Comparison of ENCODE assay signal across 9 mouse cellular contexts in genomic region chr1:90676192-90677006, GRCm38 (mm10).
DNase-seq lines count a peak whose midpoint lies in the region; ATAC-seq lines count a peak whose summit lies in the region.
"Had no signal": no experiment of that assay in that cellular context is flagged by ENCODE, and none has a peak within 500 bp of the region (broad histone marks: within the 10 kb centered on the region; RNA-seq: fewer than 3 reads in every experiment).

No protein-coding gene starts in this region.

- H3K36me3 ChIP-seq in kidney, embryonic 15.5 days, result no peaks in the 10 kb centered on the region
- H3K36me3 ChIP-seq in hindbrain, embryonic 13.5 days, result no peaks in the 10 kb centered on the region

- no peaks in the 10 kb centered on the region for H3K9me3 ChIP-seq in kidney, embryonic 15.5 days (replicated peaks)
- H3K9me3 ChIP-seq in hindbrain, embryonic 13.5 days, result 0 out of 2 replicates have a peak, but pooled peaks cover 3% of the 10 kb centered on the region

- no peak overlapping the region for H3K9ac ChIP-seq in kidney, embryonic 15.5 days
- no peak overlapping the region for H3K9ac ChIP-seq in hindbrain, embryonic 13.5 days

- peaks cover 28% of the 10 kb centered on the region for H3K4me1 ChIP-seq in kidney, embryonic 15.5 days
- peaks cover 3% of the 10 kb centered on the region for H3K4me1 ChIP-seq in hindbrain, embryonic 13.5 days (replicated peaks)

- DNase-seq in layer of hippocampus, adult 11-12 months (ENCODE audit: low spot score), result peak; percentile 15
- no peak for DNase-seq in layer of hippocampus, postnatal 14 days (ENCODE audit: low spot score in 2 of 2)
- peak; percentile 27 for DNase-seq in T-cell, adult 2 months (ENCODE audit: low spot score)
- peak; percentile 36 to 58 for DNase-seq in gastrocnemius, postnatal 36 days
- peak; percentile 72 for DNase-seq in ovary, postnatal 36 days (ENCODE audit: low spot score)
- no peak for DNase-seq in urinary bladder, postnatal 25 days (ENCODE audit: low spot score)

- ATAC-seq in kidney, embryonic 15.5 days (replicated peaks; ENCODE audit: low FRiP score), result no peak
- no peak for ATAC-seq in hindbrain, embryonic 13.5 days (ENCODE audit: low FRiP score)

- H3K4me2 ChIP-seq in kidney, embryonic 15.5 days, result peak overlapping the region; percentile 34
- no peak overlapping the region for H3K4me2 ChIP-seq in hindbrain, embryonic 13.5 days

- intact Hi-C loops in gastrocnemius, postnatal 36 days (cut with DNase I), result no loop called here

- no peak overlapping the region for H3K4me3 ChIP-seq in kidney, embryonic 15.5 days (replicated peaks)
- H3K4me3 ChIP-seq in hindbrain, embryonic 13.5 days, result no peak overlapping the region

- H3K27ac ChIP-seq in kidney, embryonic 15.5 days, result 0 out of 2 replicates have a peak overlapping the region, but pooled peaks have one; percentile 15
- H3K27ac ChIP-seq in hindbrain, embryonic 13.5 days, result no peak overlapping the region
- H3K27ac ChIP-seq: macrophage had no signal

- H3K27me3 ChIP-seq in kidney, embryonic 15.5 days, result no peaks in the 10 kb centered on the region
- H3K27me3 ChIP-seq in hindbrain, embryonic 13.5 days, result 0 out of 2 replicates have a peak, but pooled peaks cover 4% of the 10 kb centered on the region

- 27% methylated on average over 9 of the region's 9 CpGs for WGBS in kidney, embryonic 15.5 days
- WGBS in hindbrain, embryonic 13.5 days, result 62% methylated on average over 9 of the region's 9 CpGs

Comparison
In these comparisons a context has a peak if more than half of its experiments do, and no peak if none do; other contexts are left out.
1. DNase-seq: peak in layer of hippocampus, adult 11-12 months (single experiment), T-cell, adult 2 months (single experiment), gastrocnemius, postnatal 36 days (2 of 2) and ovary, postnatal 36 days (single experiment); none in layer of hippocampus, postnatal 14 days (0 of 2) and urinary bladder, postnatal 25 days (single experiment).